Mouse (Mus musculus) skeletal muscle tissue, adult 2 months (tissue): ENCODE measurements around the gene Arnt2.

ENCODE experiments used
- DNase-seq: peaks from one replicate; pipeline ENCODE4 v3.0.0-alpha.2; 2012; ENCODE audit warnings: low read depth, low spot score

Gene Arnt2

DNA sequence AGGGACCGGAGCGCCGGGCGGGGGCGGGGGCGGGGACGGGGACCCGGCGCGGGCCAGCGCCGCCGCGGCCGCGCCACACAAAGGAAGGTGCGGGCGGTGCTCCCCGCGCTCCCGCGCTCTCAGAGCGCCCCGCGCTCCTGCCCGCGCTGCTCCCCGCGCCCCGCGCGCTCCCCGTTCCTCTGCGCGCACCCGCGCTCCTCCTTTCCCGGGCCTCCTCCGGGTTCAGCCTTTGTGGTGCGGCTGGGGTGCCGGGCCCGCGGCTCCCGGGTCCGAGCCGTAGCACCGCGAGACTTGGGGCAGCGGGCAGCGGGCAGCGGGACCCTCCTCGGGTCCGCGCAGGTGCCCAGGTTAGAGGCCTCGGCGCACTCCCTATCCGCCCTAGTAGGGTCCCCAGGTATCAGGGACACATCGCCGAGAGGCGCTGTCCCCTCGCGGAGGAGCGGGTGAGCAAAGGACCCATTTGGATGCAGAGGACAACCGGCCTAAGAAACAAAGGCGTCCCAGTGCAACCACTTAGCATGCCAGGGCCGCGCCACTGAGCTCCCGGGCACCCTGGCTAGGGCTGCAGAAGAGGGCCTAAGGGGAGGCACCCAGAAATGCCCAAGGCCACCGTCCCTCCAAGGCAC, at the start of gene Arnt2:
Gene Arnt2, minus strand, starts transcription at position 281 of the 626 bp plus-strand sequence.
- no peak for DNase-seq

DNA sequence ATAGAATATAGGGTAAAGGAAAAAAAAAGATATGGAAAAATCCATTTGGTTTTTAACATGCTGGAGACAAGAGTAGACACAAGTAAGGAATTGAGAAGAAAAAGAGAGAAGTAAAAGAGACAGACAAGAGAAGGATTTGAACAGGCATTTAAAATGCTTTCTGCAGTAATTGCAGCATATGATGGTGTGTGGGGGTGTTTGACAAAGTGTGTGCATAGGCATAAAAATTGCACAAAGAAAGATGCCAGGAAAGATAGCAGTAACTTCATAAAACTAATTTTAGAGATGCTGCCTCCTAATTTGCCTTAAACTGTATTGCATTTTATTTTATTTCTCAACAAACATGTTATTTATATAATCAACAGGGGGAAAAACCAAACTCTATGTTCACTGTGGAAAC, 41.7 kb upstream of the Arnt2 start:
- DNase-seq, result no peak

DNA sequence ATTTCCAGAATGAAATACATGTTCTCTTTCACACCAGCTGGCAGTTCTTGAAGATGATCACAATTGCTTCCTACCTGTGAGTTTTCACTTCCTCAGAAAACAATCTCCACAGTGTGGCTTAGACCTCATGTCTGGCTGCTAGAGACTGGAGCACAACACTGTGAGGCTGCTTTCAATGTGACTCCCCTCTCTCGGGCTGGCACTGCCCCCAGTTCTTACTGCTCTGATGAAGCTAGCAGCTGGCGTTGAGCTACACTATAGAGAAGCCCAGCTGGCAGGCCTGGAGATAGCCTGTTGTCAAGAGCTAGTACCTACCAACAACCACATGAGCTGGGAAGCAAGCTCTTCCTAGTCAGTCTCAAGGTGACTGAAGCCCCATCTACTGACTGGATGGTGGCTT, 39.1 kb upstream of the Arnt2 start:
- DNase-seq, result no peak

DNA sequence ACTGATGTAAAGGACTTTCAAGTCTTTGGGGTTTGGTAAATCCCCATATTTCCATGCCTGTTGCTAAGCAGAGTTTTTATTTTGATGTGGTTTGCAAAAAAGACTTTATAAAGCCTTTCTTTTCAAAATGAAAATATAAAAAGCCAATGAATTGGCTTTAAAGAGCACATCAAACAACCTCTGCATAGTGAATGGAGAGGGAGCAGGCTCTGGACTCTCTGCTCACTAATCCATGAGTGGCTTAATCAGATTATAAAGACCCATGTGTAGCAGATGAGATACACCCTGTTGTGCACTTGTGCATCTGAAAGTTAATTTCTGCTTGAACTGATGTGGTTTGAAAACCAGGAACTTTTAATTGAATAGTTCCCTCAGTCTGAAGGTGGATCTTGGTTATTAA, 38.5 kb upstream of the Arnt2 start:
- DNase-seq, result no peak

DNA sequence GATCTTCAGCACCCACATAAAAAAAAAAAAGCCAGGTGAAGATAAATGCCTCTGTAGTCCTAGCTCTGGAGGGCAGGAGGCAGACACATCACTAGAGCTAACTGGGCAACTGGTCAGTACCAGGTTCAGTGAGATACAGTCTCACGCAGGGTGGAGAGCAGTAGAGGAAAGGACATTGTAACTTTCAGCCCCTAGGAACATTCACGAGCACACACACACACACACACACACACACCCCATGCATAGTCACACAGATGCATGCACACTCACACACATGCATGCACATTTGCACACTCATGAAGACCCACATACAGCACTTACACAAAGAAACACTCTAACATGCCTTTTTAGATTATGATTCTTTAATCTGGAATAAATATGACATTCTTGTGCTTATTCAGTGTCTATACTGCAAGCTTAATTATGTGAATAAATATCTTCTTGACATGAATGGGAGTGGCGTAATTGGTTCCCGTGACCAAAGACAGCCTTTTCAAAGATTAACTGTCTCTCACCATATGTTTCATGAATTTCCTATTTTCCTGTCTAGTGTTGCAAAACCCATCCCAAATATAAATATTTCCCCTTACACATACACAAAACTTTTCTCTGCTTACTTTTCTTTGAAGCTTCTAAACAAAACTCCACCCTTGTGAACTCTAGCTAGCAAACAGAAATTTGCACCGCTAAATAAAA, 37.9 kb upstream of the Arnt2 start:
- no peak for DNase-seq

DNA sequence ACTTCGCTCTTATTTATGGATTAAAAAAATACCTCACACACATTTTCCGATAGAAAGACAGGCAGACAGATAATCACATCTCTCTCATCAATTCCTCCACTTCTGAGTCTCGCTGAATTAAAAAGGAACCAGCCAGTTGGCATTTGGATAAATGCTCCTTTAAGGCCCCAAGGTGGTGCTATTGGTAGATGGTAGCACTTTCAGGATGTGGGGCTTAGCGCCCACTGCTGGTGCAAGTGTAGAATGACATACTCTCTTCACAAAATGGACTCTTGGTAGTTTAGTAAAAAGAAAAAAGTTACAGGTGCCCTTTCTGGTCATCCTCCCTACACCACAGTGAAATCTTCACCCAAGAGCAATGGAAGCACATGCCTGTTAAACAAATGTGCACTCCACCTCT, 37.1 kb upstream of the Arnt2 start:
- DNase-seq, result no peak

DNA sequence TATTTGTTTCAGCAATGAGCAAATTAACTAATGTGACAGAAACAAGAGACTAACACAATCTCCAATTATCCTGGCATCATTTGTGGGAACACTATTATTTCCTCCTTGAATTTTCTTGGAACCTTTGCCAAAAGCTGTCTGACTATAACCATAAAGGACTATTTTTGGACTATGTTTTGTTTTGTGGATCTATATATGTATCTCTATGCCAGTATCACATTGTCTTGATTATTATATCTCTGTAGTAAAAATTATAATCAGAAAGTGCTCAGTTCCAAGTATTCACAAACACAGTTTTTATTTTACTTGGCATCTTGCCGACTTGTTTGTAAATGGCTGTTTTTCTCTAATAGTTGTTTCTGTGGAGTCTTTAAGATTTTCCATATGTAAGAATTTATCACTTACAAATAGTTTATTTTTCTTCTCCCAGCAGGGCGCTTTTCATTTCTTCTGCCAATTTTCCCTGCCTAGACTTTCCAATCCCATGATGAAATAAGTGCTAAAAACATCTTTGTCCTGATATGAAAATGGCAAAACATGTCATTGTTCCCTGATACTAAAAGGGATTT, 32.5 kb upstream of the Arnt2 start:
- DNase-seq, result no peak

DNA sequence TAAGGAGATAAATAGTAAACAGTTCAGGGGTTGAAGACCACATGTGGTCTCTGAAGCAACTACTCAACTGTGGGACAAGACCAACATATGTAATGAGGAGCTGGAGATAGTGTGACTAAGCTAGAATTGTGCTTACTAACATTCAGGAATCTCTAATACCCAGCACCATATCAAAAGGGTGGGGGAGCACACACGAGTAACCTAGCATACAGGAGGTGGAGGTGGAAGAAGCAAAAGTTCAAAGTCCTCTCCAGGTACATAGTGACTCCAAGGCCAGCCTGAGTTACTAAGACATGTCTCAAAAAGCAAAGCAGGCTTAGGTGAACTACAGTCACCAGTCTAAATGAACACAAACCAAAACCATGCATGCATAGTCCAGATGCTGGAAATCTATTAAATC, 29.6 kb upstream of the Arnt2 start:
- DNase-seq, result no peak

DNA sequence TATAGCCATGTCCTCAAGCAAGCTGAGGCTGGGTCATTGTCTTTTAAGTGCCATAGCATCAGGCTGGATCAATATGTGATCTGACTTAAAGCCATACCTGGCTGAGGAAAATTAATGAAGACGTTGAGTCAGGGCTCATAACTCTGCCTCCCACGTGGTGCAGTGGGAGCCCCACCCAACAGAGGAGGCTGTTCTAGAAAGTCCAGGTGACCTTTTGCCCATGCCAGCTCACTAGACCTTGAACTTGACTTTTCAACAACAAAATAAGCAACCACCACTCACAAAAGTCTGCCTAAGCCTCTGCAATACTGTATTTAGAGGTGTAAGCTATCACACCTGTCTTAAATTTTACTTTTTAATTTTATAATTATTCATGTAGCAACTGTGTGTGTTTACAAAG, 24.9 kb upstream of the Arnt2 start:
- no peak for DNase-seq

DNA sequence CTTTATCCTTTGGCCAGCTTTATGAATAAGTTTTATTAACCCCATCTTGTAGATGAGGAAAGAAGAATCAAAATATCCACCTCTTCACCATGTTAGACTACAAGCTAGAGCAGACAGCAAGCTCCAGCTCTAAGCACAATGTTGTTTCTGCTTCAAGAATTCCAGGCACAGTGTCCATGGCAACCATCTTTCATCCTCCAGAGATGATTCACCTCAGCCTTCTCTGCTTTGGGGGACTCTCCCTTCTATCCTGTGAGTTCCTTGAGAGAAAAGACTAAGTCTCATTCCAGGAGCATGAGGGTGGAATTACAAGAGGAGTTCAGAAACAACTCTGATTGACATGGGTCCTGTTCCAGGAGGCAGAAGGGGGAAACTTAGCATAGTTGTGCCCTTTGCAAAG, 22.2 kb upstream of the Arnt2 start:
- DNase-seq, result no peak

DNA sequence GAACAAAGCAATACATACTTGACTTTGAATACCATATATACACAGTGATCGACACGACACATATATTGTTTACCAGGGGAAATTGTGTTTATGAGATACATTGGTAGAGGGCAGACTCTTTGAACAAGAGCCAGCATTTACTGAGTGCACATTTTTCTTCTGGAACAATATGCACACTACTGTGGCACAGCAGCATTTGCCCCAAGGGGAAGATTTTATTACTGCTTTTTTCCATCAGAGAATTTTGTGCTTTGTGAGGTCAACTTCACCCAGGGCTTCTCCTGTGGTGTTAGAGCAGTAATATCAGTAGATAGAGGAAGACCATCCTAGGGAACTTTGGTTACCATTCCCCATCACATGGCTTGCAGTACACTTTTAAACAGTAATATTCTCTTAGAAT, 17.2 kb upstream of the Arnt2 start:
- no peak for DNase-seq

DNA sequence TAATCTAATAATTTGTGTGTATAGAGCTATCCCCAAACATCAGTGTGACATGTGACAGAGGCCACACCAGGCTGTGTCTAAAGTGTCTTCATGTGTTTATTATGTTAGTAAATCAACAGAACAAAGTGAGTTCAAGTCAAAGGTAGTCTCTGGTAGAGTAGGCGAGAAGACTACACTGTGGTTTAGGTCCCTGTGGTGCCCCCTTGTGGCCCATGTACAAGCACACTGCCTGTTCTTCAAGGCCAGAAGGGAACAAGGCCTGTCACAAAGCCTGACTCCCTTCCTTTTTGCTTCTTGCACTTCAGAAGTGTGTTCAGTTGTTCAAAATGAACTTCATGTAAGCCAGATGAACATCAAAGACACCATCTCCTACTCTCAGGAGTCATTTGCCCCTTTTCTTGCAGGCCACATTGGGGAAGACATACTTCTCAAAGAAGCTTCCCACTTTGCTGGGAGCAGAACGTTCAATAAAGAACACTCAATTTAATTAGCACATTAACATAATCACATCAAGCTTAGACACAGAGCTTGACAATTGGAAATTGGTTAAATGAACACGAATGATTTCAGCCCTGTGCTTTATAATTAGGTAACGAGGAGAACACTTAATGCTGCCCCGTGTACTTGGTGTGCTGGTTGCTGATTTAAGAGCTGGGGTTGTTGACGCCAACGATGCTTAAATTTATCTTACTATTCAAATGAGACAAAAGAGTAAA, 14.9 kb upstream of the Arnt2 start:
- no peak for DNase-seq

DNA sequence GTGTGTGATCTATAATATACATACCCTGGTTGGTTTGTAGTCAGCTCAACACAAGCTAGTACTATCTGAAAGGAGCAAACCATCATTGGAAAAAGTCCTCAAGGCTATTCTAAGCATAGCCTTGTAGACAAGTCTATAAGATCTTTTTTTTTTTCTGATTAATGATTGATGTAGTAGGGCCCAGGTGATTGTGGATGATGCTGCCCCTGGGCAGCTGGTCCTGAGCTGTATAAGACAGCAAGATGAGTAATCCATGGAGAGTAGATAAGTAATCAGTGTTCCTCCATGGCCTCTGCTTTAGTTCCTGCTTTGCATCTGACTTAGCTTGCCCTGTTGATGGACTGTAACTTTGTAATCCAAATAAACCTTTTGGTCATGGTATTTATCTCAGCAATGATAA, 11.8 kb upstream of the Arnt2 start:
- no peak for DNase-seq

DNA sequence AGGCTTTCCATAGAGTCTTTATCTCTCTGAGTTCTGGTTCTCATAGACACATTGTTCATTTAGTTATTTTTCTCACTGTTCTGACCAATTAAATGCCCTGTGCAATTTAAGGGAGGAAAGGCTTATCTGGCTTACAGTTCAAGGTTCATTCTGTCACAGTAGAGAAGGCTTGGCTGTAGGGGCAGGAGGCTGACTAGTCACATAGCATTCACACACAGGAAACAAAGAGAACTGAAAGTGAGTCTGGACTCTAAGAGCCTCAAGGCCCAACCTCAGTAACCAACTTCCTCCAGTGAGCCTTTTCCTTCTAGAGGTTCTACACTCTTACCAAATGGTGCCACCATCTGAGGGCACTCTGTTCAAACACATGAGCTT, 11.3 kb upstream of the Arnt2 start:
- DNase-seq, result no peak

DNA sequence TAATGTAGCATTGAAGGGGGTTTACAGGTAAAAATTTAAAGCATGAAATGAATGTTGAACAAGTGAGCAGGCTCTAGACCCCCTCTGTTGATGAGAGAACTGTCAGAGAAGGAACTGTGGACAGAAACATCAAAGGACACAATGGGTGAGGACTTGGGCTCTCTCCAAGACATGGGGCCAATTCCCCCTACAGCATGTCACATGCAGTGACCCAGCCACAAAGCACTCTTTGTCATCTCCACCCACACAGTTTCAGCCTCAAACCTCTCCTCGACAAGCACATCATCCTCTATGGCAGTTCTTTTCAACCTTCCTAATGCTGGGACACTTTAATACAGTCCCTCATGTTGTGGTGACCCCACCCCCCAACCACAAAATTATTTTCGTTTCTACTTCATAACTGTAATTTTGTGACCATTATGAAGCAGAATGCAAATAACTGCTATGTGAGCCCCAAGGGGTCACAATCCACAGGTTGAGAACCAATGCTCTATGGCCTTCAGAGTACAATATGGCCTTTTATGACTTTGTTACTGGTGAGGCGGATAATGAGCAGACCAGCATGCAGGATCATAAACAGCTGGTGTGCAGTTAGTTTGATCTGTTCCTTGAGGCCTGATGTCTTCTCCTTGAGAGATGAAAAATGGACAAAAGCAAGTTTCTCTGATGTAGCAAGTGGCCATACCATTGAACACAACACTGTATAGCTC, 10.8 kb upstream of the Arnt2 start:
- DNase-seq, result no peak

DNA sequence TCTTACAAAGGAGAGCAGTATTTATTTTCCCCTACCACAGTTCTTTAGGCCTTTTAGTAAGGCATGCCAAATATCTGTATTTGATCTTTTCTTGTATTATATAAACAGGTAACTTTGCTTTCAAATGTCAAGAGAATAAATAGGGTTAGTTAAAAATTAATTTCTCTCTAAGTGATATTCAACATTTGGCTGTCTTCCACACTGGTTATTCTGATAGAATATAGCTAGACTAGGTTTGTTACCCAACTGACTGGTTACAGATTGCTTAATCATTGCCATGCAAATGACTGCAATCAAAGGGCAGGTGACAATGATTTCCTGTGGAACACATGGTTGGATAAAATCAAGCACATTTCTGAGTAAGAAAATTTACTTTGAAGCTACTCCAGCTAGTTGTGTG, 7.5 kb upstream of the Arnt2 start:
- no peak for DNase-seq

DNA sequence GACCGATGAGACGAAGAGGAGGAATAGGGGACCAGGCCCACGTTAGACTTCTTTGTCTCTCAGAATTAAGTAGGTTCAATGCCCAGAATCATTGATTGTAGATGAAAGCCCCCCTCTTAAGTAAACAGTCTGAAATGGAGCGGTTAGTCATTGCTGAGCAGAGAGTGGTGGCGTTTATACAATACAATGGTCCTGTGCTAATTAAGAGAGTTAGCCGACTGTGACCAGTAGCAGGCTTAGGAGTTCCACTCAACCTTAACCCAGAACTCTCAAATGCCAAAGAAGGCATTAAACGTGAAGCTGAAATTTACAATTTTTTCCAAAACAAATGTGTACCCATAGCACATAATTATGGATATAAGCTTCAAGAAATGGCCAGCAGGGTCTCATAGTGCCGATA, 2.6 kb upstream of the Arnt2 start:
- no peak for DNase-seq

DNA sequence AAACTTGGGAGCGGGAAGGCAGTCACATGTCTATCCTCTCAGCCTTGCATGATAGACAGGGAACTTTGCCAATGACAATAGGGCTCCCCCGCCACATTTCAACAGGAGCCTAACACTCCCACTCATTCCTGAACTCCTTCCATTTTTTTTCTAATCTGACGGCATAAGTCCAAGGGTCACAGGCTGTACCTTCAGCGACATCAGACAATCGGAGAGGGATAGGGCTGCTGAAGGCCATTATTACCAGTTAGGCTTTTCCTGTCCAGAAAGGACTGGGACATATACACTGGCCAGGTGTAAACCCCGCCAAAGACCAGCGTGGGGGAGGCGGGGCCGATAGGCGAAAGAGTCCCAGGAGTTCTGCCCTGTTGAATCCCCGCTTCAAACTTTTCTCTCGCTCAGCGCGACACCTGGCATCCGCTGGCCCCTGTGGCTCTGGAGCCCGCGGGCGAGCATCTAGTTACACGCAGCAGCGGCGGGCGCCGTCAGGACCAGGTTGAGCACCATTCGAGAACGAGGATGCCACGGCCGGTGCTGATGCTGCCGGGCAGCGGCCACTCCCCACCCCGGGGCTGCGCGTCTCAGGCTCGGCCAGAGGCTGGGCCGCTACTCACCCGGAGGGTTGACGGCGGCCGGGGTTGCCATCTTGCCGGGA, 608 bp downstream of the Arnt2 start:
- DNase-seq, result no peak

DNA sequence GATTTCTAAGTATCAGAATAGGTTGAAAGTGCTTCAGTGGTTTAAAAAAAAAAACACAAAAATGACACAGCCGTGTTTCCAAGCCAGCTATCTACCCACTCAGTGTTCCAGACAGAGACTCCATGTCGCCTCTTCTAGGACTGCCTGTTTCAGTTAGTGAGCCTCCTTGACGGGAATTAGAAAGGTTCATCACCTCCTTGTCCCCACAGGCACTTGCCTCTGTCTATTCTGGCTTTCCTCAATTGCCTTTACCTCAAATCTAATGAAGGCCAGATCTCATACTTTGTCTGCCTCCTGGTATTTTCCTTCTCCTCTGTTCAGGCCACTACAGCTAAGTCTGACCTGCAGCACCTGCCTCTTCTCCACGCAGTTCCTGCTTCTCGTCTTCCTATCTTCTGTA, 1.7 kb downstream of the Arnt2 start:
- DNase-seq, result no peak

DNA sequence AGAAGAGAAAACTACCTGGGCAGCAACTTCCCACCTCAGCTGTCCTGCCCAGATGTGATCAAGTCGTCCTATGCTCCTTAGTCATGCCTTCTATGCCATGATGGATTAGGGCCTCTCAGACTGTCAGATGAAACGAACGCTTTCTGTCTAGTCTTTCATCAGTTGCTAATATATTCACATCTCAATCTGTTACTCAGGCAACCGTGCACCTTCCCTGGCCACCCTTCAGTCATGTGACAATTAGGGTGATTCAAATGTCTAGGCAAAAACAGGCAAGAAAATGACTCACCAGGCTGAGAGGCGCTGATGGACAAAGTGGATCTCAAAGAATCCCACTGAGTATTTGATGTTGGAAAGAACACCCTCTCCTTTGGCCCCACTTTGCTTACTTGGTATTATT, 6.6 kb downstream of the Arnt2 start:
- DNase-seq, result no peak

DNA sequence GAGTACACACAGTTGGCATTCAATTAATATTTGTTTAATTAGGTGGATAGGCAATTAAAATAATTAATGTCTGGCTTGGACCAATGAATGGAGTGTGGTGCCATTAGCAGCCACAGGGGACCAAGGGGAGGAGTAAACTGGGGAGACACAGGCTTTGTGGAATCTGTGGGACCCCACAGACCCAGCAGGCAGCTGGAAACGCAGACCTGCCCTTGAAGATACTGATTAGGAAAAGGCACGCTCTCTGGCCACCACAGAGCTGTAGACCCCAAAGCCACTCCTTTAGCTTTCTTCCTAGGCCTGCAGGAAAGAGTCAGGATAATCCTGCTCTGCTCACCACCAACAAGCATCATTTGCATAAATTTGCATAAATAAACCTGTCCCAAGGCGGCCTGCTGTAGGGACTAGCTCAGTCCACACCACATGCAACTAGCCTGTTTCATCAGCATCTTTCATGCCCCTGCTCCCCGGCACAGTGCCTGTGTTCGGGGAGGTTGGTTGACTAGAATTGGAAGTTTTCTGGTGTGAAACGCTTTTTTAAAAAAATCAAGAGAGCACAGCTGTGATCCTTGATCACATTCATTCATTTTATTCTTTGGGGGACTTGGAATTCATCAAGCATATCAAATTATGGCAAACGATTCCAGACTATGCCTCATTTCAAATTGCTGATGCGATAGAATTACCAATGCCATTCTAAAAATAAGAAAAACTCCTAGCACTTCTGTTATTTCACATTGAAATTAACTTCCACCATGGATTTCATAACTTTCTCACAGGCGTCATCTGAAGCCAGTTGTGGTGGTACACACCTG, 8.1 kb downstream of the Arnt2 start:
- DNase-seq, result no peak
